Mouse (Mus musculus): ENCODE data around the gene Tjap1. TPM values are rescaled to one million over a fixed set of nuclear protein-coding genes. Genes with fewer than 3 reads are reported as not detected.

Gene Tjap1
- polyA plus RNA-seq, 1 experiment from 2014 or later = 43.7 TPM

DNA sequence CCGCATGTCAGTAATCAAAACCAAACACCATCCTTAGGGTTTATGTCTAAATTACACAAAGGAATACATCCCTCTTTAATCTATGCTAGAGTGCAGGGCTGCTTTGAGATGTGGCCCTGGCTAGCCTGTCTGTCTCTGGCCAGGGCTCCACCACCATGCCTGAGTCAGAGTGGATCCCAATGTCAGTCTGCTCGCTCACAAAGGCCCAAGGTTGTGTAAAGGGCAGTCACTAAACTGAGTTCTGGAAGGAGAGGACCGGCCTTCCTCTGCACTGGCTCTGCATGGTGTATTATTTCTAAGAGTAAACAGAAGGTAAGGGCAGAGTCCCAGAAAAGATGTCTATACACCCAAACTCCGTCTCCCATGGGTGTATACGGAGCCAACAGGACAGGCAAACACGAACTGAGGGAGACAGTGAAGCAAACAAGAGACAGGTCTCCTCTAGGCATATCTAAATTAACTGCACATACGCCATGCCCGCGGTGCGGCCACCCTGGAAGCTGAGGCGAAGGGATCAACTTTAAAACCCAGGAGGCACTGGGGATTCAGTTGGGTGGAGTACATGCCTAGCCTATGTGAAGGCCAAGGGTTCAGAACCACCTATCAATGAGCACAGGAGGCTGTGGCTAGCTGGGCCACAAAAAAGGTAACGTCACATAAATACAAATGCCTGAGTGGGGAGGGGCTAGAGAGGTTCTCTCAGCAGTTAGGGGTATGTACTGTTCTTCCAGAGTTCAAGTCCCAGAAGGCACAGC is 4.6 kb downstream of the Tjap1 start:
- no peak overlapping the region for H3K9ac ChIP-seq (replicated peaks; ENCODE audit: low read length)
- H3K4me1 ChIP-seq (ENCODE audit: control insufficient read depth, insufficient read depth, low read length) = no peaks in the 10 kb centered on the region; the same call in 1 of the 2 replicates
- H3K4me2 ChIP-seq (ENCODE audit: low read depth, low read length) = no peak overlapping the region
- DNase-seq (ENCODE audit: low spot score) (no peak), ATAC-seq (replicated peaks; ENCODE audit: insufficient number of reproducible peaks, low FRiP score, low TSS enrichment, low read depth) (no peak)
- H3K36me3 ChIP-seq (replicated peaks; ENCODE audit: control insufficient read depth, insufficient read depth, low read depth, low read length) = no peaks in the 10 kb centered on the region
- H3K27me3 ChIP-seq (ENCODE audit: control insufficient read depth, insufficient read depth, low read length) = no peaks in the 10 kb centered on the region
- H3K27ac ChIP-seq (replicated peaks; ENCODE audit: low read depth, low read length) = peak overlapping the region; percentile 15; the same call in 1 of the 2 replicates
- H3K9me3 ChIP-seq (replicated peaks; ENCODE audit: control insufficient read depth, low read length) = no peaks in the 10 kb centered on the region
- 70% methylated on average over 12 of the region's 12 CpGs for WGBS
- H3K4me3 ChIP-seq (ENCODE audit: low read depth, low read length) = no peak overlapping the region

DNA sequence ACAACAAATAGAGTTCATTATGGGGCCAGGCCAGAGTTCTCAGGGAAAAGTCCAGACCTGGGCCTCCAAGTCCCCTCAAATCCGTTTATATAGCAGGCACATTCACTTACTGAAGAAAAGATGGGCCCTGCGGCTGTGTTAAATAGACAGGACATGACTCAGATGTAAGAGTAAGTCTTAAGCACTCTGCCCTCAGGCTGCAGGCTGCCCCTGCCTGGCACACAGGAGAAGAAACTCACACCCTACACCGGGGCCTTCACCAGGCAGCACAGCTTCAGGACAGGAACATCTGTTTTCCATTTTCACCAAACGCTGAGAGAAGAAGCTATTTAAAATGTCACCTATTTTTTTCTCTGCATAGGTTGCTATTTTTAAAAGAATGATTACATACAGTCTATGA is 5.2 kb downstream of the Tjap1 start:
- peak; percentile 75 for DNase-seq (ENCODE audit: low spot score)
- ATAC-seq (replicated peaks; ENCODE audit: insufficient number of reproducible peaks, low FRiP score, low TSS enrichment, low read depth) = no peak
- Histone ChIP-seq H3K4me1 (ENCODE audit: control insufficient read depth, insufficient read depth, low read length) (no peaks in the 10 kb centered on the region; the same call in 1 of the 2 replicates), H3K9me3 (replicated peaks; ENCODE audit: control insufficient read depth, low read length) (no peaks in the 10 kb centered on the region), H3K4me3 (ENCODE audit: low read depth, low read length) (no peak overlapping the region), H3K4me2 (ENCODE audit: low read depth, low read length) (0 out of 2 replicates have a peak overlapping the region, but pooled peaks have one; percentile 7), H3K27ac (replicated peaks; ENCODE audit: low read depth, low read length) (peak overlapping the region; percentile 63; the same call in 1 of the 2 replicates), H3K36me3 (replicated peaks; ENCODE audit: control insufficient read depth, insufficient read depth, low read depth, low read length) (no peaks in the 10 kb centered on the region), H3K27me3 (ENCODE audit: control insufficient read depth, insufficient read depth, low read length) (no peaks in the 10 kb centered on the region), H3K9ac (replicated peaks; ENCODE audit: low read length) (no peak overlapping the region)
- 20% methylated on average over 4 of the region's 4 CpGs for WGBS

DNA sequence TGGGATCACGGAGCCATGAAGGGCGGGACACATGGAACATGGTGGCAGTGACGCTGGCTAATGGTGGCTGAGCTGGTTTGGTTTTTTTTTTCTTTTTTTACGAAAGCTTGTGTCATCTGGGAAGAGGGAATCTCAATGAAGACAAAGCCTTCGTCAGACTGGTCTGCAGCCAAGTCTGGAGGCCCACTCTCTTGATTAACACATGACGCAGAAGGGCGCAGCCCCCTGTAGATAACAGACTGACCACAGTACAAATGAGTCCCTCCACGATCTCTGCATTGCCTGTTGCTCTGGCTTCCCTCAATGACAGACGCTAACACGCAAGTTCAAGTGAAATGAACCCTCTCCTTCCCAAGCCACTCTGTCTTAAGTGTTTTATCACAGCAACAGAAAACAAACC is 7.3 kb downstream of the Tjap1 start:
- Histone ChIP-seq H3K9ac (replicated peaks; ENCODE audit: low read length) (no peak overlapping the region), H3K9me3 (replicated peaks; ENCODE audit: control insufficient read depth, low read length) (no peaks in the 10 kb centered on the region), H3K27me3 (ENCODE audit: control insufficient read depth, insufficient read depth, low read length) (no peaks in the 10 kb centered on the region), H3K4me2 (ENCODE audit: low read depth, low read length) (no peak overlapping the region), H3K4me3 (ENCODE audit: low read depth, low read length) (no peak overlapping the region), H3K27ac (replicated peaks; ENCODE audit: low read depth, low read length) (no peak overlapping the region), H3K36me3 (replicated peaks; ENCODE audit: control insufficient read depth, insufficient read depth, low read depth, low read length) (no peaks in the 10 kb centered on the region; the same call in 1 of the 2 replicates), H3K4me1 (ENCODE audit: control insufficient read depth, insufficient read depth, low read length) (peaks cover 2% of the 10 kb centered on the region; the same call in 1 of the 2 replicates)
- ATAC-seq (replicated peaks; ENCODE audit: insufficient number of reproducible peaks, low FRiP score, low TSS enrichment, low read depth) (no peak), DNase-seq (ENCODE audit: low spot score) (no peak)
- WGBS = 94% methylated on average over 10 of the region's 10 CpGs

DNA sequence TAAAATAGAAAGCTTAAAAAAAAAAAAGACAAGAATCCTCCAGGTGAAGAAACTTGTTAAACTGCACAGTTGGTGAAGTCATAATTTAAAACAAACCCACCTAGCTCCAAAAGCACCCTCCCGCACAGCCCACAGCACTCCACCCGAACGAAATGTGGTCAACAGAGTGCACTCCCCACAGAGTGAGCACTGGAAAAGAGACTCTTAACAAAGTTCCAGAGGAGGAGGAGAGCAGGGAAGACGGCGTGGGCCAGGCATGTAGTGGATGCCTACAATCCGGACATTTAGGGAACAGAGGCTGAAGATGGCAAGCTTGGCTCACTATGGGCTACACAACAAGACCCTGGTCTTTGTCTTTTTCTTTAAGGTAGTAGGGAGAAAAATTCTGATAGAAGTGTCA is 7.8 kb downstream of the Tjap1 start:
- 74% methylated on average over 6 of the region's 6 CpGs for WGBS
- Histone ChIP-seq H3K4me1 (ENCODE audit: control insufficient read depth, insufficient read depth, low read length) (peaks cover 2% of the 10 kb centered on the region; the same call in 1 of the 2 replicates), H3K36me3 (replicated peaks; ENCODE audit: control insufficient read depth, insufficient read depth, low read depth, low read length) (peaks cover 1% of the 10 kb centered on the region; the same call in 1 of the 2 replicates), H3K9ac (replicated peaks; ENCODE audit: low read length) (no peak overlapping the region), H3K27me3 (ENCODE audit: control insufficient read depth, insufficient read depth, low read length) (no peaks in the 10 kb centered on the region), H3K4me2 (ENCODE audit: low read depth, low read length) (no peak overlapping the region), H3K4me3 (ENCODE audit: low read depth, low read length) (no peak overlapping the region), H3K27ac (replicated peaks; ENCODE audit: low read depth, low read length) (no peak overlapping the region), H3K9me3 (replicated peaks; ENCODE audit: control insufficient read depth, low read length) (no peaks in the 10 kb centered on the region)
- ATAC-seq (replicated peaks; ENCODE audit: insufficient number of reproducible peaks, low FRiP score, low TSS enrichment, low read depth) (no peak), DNase-seq (ENCODE audit: low spot score) (no peak)

DNA sequence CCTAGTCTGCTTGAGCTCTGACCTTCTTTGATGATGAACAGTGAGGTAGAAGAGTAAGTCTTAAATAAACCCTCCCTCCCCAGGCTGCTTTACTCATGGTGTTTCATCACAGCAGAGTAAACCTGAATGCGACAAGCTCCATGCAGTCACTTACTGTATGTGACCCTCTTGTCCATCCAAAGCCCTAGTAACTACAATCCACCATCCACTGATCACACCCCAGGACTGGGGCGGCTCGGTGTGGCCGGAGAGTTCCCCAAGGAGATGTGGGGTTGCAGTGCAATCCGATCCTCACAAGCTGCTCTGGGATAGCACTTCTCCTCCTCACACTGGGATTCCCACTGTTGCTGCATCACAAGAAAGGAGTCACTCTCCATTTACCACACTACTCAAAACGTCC is 8.4 kb downstream of the Tjap1 start:
- 38% methylated on average over 6 of the region's 6 CpGs for WGBS
- no peak overlapping the region; the same call in 1 of the 2 replicates for H3K4me2 ChIP-seq (ENCODE audit: low read depth, low read length)
- DNase-seq (ENCODE audit: low spot score) = no peak
- H3K27me3 ChIP-seq (ENCODE audit: control insufficient read depth, insufficient read depth, low read length) = no peaks in the 10 kb centered on the region
- peaks cover 2% of the 10 kb centered on the region; the same call in 1 of the 2 replicates for H3K4me1 ChIP-seq (ENCODE audit: control insufficient read depth, insufficient read depth, low read length)
- H3K4me3 ChIP-seq (ENCODE audit: low read depth, low read length) = no peak overlapping the region
- ATAC-seq (replicated peaks; ENCODE audit: insufficient number of reproducible peaks, low FRiP score, low TSS enrichment, low read depth) = no peak
- H3K9me3 ChIP-seq (replicated peaks; ENCODE audit: control insufficient read depth, low read length) = no peaks in the 10 kb centered on the region
- no peak overlapping the region for H3K27ac ChIP-seq (replicated peaks; ENCODE audit: low read depth, low read length)
- no peak overlapping the region for H3K9ac ChIP-seq (replicated peaks; ENCODE audit: low read length)
- peaks cover 4% of the 10 kb centered on the region; the same call in 1 of the 2 replicates for H3K36me3 ChIP-seq (replicated peaks; ENCODE audit: control insufficient read depth, insufficient read depth, low read depth, low read length)

DNA sequence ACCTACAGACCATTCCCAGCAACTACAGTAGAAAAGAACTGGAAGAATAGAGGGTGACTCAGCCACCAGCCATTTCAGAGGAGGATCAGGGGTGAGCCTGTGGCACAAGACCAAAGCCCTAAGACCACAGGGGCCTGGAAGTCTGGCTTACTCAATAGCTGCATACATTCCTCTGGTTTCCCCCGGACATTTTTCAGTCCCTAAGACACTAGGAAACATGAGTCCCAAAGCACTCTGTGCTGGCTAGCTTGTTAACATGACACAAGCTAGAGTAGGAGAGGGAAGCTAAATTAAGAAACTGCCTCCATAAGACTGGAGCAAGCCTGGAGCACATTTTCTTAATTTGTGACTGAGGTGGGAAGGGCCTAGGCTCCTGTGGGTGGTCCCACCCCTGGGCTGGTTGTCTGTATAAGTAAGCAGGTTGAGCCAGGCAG is 9.0 kb downstream of the Tjap1 start:
- H3K27ac ChIP-seq (replicated peaks; ENCODE audit: low read depth, low read length) = no peak overlapping the region
- peaks cover 2% of the 10 kb centered on the region; the same call in 1 of the 2 replicates for H3K4me1 ChIP-seq (ENCODE audit: control insufficient read depth, insufficient read depth, low read length)
- DNase-seq (ENCODE audit: low spot score) = peak; percentile 39
- WGBS = 31% methylated on average over 1 of the region's 1 CpGs
- no peak overlapping the region for H3K4me3 ChIP-seq (ENCODE audit: low read depth, low read length)
- H3K9ac ChIP-seq (replicated peaks; ENCODE audit: low read length) = no peak overlapping the region
- H3K4me2 ChIP-seq (ENCODE audit: low read depth, low read length) = no peak overlapping the region
- 0 out of 2 replicates have a peak, but pooled peaks have one; percentile 55 for ATAC-seq (replicated peaks; ENCODE audit: insufficient number of reproducible peaks, low FRiP score, low TSS enrichment, low read depth)
- peaks cover 4% of the 10 kb centered on the region; the same call in 1 of the 2 replicates for H3K36me3 ChIP-seq (replicated peaks; ENCODE audit: control insufficient read depth, insufficient read depth, low read depth, low read length)
- no peaks in the 10 kb centered on the region for H3K9me3 ChIP-seq (replicated peaks; ENCODE audit: control insufficient read depth, low read length)
- no peaks in the 10 kb centered on the region for H3K27me3 ChIP-seq (ENCODE audit: control insufficient read depth, insufficient read depth, low read length)

DNA sequence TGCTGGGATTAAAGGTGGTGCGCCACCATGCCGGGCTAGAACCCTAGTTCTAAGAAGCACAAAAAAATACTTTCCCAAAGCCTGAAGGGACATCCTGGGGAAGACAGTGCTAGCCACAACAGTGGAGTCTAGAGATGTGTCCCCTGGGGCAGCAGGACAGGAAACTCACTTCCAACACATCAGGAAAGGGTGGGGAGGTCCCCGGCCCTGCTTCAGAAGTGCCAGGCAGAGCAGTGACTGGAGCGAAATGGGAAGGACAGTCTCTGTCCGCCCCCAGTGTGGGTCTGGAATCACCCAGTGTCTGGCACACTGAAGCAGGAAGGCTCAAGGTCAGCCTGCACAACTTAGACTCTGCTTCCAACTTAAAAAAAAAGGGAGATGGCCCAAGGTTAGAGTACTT is 10.2 kb downstream of the Tjap1 start:
- DNase-seq (ENCODE audit: low spot score) (no peak), ATAC-seq (replicated peaks; ENCODE audit: insufficient number of reproducible peaks, low FRiP score, low TSS enrichment, low read depth) (no peak)
- peaks cover 2% of the 10 kb centered on the region; the same call in 1 of the 2 replicates for H3K4me1 ChIP-seq (ENCODE audit: control insufficient read depth, insufficient read depth, low read length)
- H3K4me2 ChIP-seq (ENCODE audit: low read depth, low read length) = no peak overlapping the region
- 82% methylated on average over 5 of the region's 5 CpGs for WGBS
- H3K9ac ChIP-seq (replicated peaks; ENCODE audit: low read length) = no peak overlapping the region
- H3K27ac ChIP-seq (replicated peaks; ENCODE audit: low read depth, low read length) = no peak overlapping the region
- H3K36me3 ChIP-seq (replicated peaks; ENCODE audit: control insufficient read depth, insufficient read depth, low read depth, low read length) = peaks cover 4% of the 10 kb centered on the region; the same call in 1 of the 2 replicates
- no peaks in the 10 kb centered on the region for H3K27me3 ChIP-seq (ENCODE audit: control insufficient read depth, insufficient read depth, low read length)
- H3K4me3 ChIP-seq (ENCODE audit: low read depth, low read length) = no peak overlapping the region
- H3K9me3 ChIP-seq (replicated peaks; ENCODE audit: control insufficient read depth, low read length) = no peaks in the 10 kb centered on the region

DNA sequence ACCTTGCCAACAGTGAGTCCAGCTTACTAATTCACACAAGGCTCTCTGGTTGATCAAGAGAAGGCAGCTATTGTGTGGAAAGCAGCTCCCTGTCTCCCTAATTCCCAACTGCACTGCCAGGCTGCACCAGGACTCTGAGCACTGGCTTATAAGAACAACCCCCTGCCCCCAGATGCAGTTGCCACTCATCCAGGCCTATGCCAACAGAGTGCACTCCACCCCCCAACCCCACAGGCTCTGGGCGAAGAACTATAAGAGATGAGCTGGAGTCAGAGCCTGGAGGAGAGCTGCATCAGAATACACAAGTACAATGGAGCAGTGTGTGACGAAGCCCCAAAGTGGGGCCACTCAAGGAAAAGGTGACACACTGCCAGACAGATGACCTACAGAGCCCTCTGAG is 10.8 kb downstream of the Tjap1 start:
- Histone ChIP-seq H3K4me3 (ENCODE audit: low read depth, low read length) (no peak overlapping the region), H3K27ac (replicated peaks; ENCODE audit: low read depth, low read length) (no peak overlapping the region), H3K36me3 (replicated peaks; ENCODE audit: control insufficient read depth, insufficient read depth, low read depth, low read length) (peaks cover 4% of the 10 kb centered on the region; the same call in 1 of the 2 replicates), H3K9ac (replicated peaks; ENCODE audit: low read length) (no peak overlapping the region), H3K27me3 (ENCODE audit: control insufficient read depth, insufficient read depth, low read length) (no peaks in the 10 kb centered on the region), H3K9me3 (replicated peaks; ENCODE audit: control insufficient read depth, low read length) (no peaks in the 10 kb centered on the region), H3K4me1 (ENCODE audit: control insufficient read depth, insufficient read depth, low read length) (peaks cover 2% of the 10 kb centered on the region; the same call in 1 of the 2 replicates), H3K4me2 (ENCODE audit: low read depth, low read length) (no peak overlapping the region)
- ATAC-seq (replicated peaks; ENCODE audit: insufficient number of reproducible peaks, low FRiP score, low TSS enrichment, low read depth) (no peak), DNase-seq (ENCODE audit: low spot score) (no peak)
- WGBS = 83% methylated on average over 2 of the region's 2 CpGs

Data from embryonic facial prominence, embryonic 11.5 days (tissue).